Mouse (Mus musculus) embryo, embryonic 10 days (tissue): ENCODE measurements around the gene St6galnac4.

Experiments
- DNase-seq: peaks from one replicate; pipeline ENCODE4 v3.0.0-alpha.2; 2015; ENCODE audit warnings: low spot score

Gene St6galnac4

GRCm38 (mm10) chr2:32627266-32628043 lies 40.6 kb downstream of the St6galnac4 start:
- no peak for DNase-seq

- DNase-seq: no peak
These were observed 41.2 kb downstream of the St6galnac4 start for GRCm38 (mm10) chr2:32628044-32628550.

- no peak for DNase-seq
These were observed 41.8 kb downstream of the St6galnac4 start for GRCm38 (mm10) chr2:32628729-32629128.

- peak; percentile 91 for DNase-seq
These were observed 42.5 kb downstream of the St6galnac4 start for GRCm38 (mm10) chr2:32629276-32629976.

- DNase-seq: no peak
These were observed 43.1 kb downstream of the St6galnac4 start for GRCm38 (mm10) chr2:32630036-32630435.

- DNase-seq: no peak
These were observed 44.2 kb downstream of the St6galnac4 start for GRCm38 (mm10) chr2:32631046-32631445.

GRCm38 (mm10) chr2:32631737-32632394 lies 45.0 kb downstream of the St6galnac4 start:
- DNase-seq: peak; percentile 89

- no peak for DNase-seq
These were observed 46.8 kb downstream of the St6galnac4 start for GRCm38 (mm10) chr2:32633660-32634059.

- no peak for DNase-seq
These were observed 47.6 kb downstream of the St6galnac4 start for GRCm38 (mm10) chr2:32634277-32635105.

- no peak for DNase-seq
These were observed 49.7 kb downstream of the St6galnac4 start for GRCm38 (mm10) chr2:32636617-32637016.

GRCm38 (mm10) chr2:32637778-32638281 lies 50.9 kb downstream of the St6galnac4 start:
- DNase-seq: peak; percentile 67

GRCm38 (mm10) chr2:32639632-32640031 lies 52.7 kb downstream of the St6galnac4 start:
- no peak for DNase-seq

GRCm38 (mm10) chr2:32640550-32641051 lies 53.7 kb downstream of the St6galnac4 start:
- DNase-seq: no peak

- no peak for DNase-seq
These were observed 54.9 kb downstream of the St6galnac4 start for GRCm38 (mm10) chr2:32641810-32642209.

- no peak for DNase-seq
These were observed 55.9 kb downstream of the St6galnac4 start for GRCm38 (mm10) chr2:32642813-32643212.

- DNase-seq: no peak
These were observed 57.2 kb downstream of the St6galnac4 start for GRCm38 (mm10) chr2:32644083-32644482.

GRCm38 (mm10) chr2:32644799-32645475 lies 58.0 kb downstream of the St6galnac4 start:
- no peak for DNase-seq

GRCm38 (mm10) chr2:32645647-32646046 lies 58.8 kb downstream of the St6galnac4 start:
- no peak for DNase-seq

GRCm38 (mm10) chr2:32646379-32647056 lies 59.6 kb downstream of the St6galnac4 start, which contains the start of gene Eng:
Gene Eng (plus strand): TSS chr2:32646595.
- no peak for DNase-seq

GRCm38 (mm10) chr2:32647366-32647765 lies 60.5 kb downstream of the St6galnac4 start:
- no peak for DNase-seq
